Mouse (Mus musculus): Measurements from ENCODE around the gene Gm20388.

DNA sequence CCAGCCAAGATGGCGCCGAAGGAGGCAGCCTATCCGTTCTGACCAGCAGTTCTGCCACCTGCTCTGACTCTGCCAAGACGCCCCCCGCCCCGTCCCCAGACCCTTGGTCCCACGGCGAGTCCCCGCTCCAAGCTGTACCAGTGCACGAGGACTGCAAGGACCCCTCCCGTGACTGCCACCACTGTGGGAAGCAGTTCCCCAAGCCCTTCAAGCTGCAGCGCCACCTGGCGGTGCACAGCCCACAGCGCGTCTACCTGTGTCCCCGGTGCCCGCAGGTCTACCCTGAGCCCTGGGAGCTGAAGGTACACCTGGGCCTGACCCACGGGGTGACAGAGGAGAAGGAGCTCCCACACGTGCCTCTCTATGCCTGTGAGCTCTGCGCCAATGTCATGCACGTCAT lies 2358.8 kb downstream of the Gm20388 start:
- peak; percentile 51; the same call in 1 of the 2 replicates for TF ChIP-seq POLR2A (IDR thresholded peaks at IDR 0.05; ENCODE audit: borderline replicate concordance, control insufficient read depth, low read depth, low read length)
- TF ChIP-seq CTCF (IDR thresholded peaks at IDR 0.05; ENCODE audit: control insufficient read depth, insufficient read depth, low read length) = peak; percentile 94

Data from bone marrow, adult 2 months (tissue).